ENCODE assay signal across 16 mouse cellular contexts in the genomic region with DNA sequence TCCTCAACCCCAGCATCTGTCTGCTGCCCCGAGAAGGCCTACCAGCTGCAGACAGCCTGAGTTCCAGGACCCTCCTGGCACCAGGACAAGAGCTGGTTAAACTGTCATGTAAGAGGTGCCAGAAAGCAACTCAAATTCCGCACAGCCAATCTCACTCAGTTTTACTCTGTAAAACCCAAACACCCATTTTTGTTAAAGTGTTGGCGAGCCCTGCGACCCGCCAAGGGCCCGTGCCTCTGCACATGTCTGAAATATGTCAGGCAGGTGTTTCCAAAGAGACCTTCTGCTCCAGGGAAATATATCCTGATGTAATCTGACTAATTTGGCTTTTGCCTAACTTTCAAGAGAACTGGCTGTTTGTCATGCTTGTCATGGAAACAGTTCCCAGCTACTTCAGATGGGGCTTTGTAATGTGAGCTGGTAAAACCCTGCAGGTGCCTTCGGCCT. TPM values are rescaled to one million over a fixed set of nuclear protein-coding genes. Genes with fewer than 3 reads are reported as not detected.
A peak's percentile ranks its signal among the peaks of the same experiment; 100 is the strongest.
DNase-seq lines count a peak whose midpoint lies in the region; ATAC-seq and TF ChIP-seq lines count a peak whose summit lies in the region.
"Had no signal": no experiment of that assay in that cellular context is flagged by ENCODE, and none has a peak within 500 bp of the region (broad histone marks: within the 10 kb centered on the region; RNA-seq: fewer than 3 reads in every experiment).

No protein-coding gene starts in this region.

- no peaks in the 10 kb centered on the region for H3K36me3 ChIP-seq in forebrain, embryonic 13.5 days (ENCODE audit: poor library complexity, severe bottlenecking)
- H3K36me3 ChIP-seq in forebrain, embryonic 11.5 days (ENCODE audit: control insufficient read depth, insufficient read depth, low read length) = no peaks in the 10 kb centered on the region
- no peaks in the 10 kb centered on the region for H3K36me3 ChIP-seq in midbrain, embryonic 16.5 days (ENCODE audit: control insufficient read depth, insufficient read depth, low read length)
- H3K36me3 ChIP-seq in midbrain, embryonic 10.5 days = no peaks in the 10 kb centered on the region
- H3K36me3 ChIP-seq in forebrain, postnatal 0 days (ENCODE audit: insufficient read depth) = no peaks in the 10 kb centered on the region
- no peaks in the 10 kb centered on the region for H3K36me3 ChIP-seq in limb, embryonic 14.5 days (ENCODE audit: control insufficient read depth, insufficient read depth, low read length)
- no peaks in the 10 kb centered on the region for H3K36me3 ChIP-seq in heart, adult 2 months (ENCODE audit: control insufficient read depth, insufficient read depth, low read length)
- no peaks in the 10 kb centered on the region for H3K36me3 ChIP-seq in intestine, embryonic 16.5 days (ENCODE audit: control insufficient read depth, insufficient read depth, low read length)
- H3K36me3 ChIP-seq: heart, embryonic 10.5 days; lung, embryonic 15.5 days had no signal

- WGBS in forebrain, embryonic 13.5 days = 66% methylated on average over 7 of the region's 7 CpGs
- WGBS in forebrain, embryonic 11.5 days = 73% methylated on average over 7 of the region's 7 CpGs
- 62% methylated on average over 7 of the region's 7 CpGs for WGBS in midbrain, embryonic 16.5 days
- WGBS in midbrain, embryonic 10.5 days = 79% methylated on average over 7 of the region's 7 CpGs
- 28% methylated on average over 7 of the region's 7 CpGs for WGBS in forebrain, postnatal 0 days
- 9% methylated on average over 7 of the region's 7 CpGs for WGBS in limb, embryonic 14.5 days
- WGBS in heart, adult 2 months = 79% methylated on average over 7 of the region's 7 CpGs
- WGBS in intestine, embryonic 16.5 days = 45% methylated on average over 7 of the region's 7 CpGs

- intact Hi-C loops in heart, adult 2 months (cut with DNase I) = no loop called here

- no peak overlapping the region for H3K4me2 ChIP-seq in forebrain, embryonic 13.5 days
- no peak overlapping the region for H3K4me2 ChIP-seq in forebrain, embryonic 11.5 days (ENCODE audit: low read depth, low read length, severe bottlenecking)
- no peak overlapping the region for H3K4me2 ChIP-seq in midbrain, embryonic 16.5 days (ENCODE audit: low read length)
- H3K4me2 ChIP-seq in forebrain, postnatal 0 days (ENCODE audit: low read depth) = no peak overlapping the region
- no peak overlapping the region for H3K4me2 ChIP-seq in limb, embryonic 14.5 days (replicated peaks; ENCODE audit: low read depth, low read length, severe bottlenecking)
- H3K4me2 ChIP-seq in intestine, embryonic 16.5 days (ENCODE audit: low read depth, low read length) = no peak overlapping the region
- H3K4me2 ChIP-seq: lung, embryonic 15.5 days had no signal

- TF ChIP-seq EP300 in heart, adult 2 months (IDR thresholded peaks at IDR 0.05; ENCODE audit: insufficient read depth, low read depth, low read length) = no peak

- no peak for TF ChIP-seq POLR2A in limb, embryonic 14.5 days (IDR thresholded peaks at IDR 0.05; ENCODE audit: borderline replicate concordance, extremely low read depth, insufficient read depth, insufficient read length)
- no peak for TF ChIP-seq POLR2A in heart, adult 2 months (IDR thresholded peaks at IDR 0.05; ENCODE audit: insufficient read depth, low read depth, low read length)

- DNase-seq in forebrain, embryonic 11.5 days (ENCODE audit: low spot score) = no peak
- DNase-seq in midbrain, embryonic 10.5 days (ENCODE audit: low spot score) = no peak
- peak; percentile 50 for DNase-seq in forebrain, postnatal 0 days
- DNase-seq in limb, embryonic 14.5 days (ENCODE audit: low spot score) = peak; percentile 61
- DNase-seq in heart, adult 2 months = no peak
- DNase-seq: adrenal gland, adult 2 months; cerebellum, adult 11-12 months; thymus, postnatal 4 days had no signal

- TF ChIP-seq CTCF in forebrain, postnatal 0 days (IDR thresholded peaks at IDR 0.05; ENCODE audit: low read depth) = no peak
- no peak for TF ChIP-seq CTCF in heart, adult 2 months (IDR thresholded peaks at IDR 0.05)

- H3K4me3 ChIP-seq in forebrain, embryonic 13.5 days = no peak overlapping the region
- no peak overlapping the region for H3K4me3 ChIP-seq in forebrain, embryonic 11.5 days (ENCODE audit: low read depth, low read length)
- H3K4me3 ChIP-seq in midbrain, embryonic 16.5 days (ENCODE audit: low read depth, low read length) = no peak overlapping the region
- no peak overlapping the region for H3K4me3 ChIP-seq in midbrain, embryonic 10.5 days
- no peak overlapping the region for H3K4me3 ChIP-seq in forebrain, postnatal 0 days (ENCODE audit: low read depth, low read length)
- no peak overlapping the region for H3K4me3 ChIP-seq in limb, embryonic 14.5 days (replicated peaks; ENCODE audit: low read length)
- H3K4me3 ChIP-seq in heart, adult 2 months = no peak overlapping the region
- H3K4me3 ChIP-seq in intestine, embryonic 16.5 days (ENCODE audit: low read length) = no peak overlapping the region
- H3K4me3 ChIP-seq: erythroblast, embryonic 14.5 days; heart, embryonic 10.5 days; lung, embryonic 15.5 days had no signal

- no peaks in the 10 kb centered on the region for H3K9me3 ChIP-seq in forebrain, embryonic 13.5 days (replicated peaks)
- no peaks in the 10 kb centered on the region for H3K9me3 ChIP-seq in forebrain, embryonic 11.5 days (ENCODE audit: control insufficient read depth, low read length)
- no peaks in the 10 kb centered on the region for H3K9me3 ChIP-seq in midbrain, embryonic 16.5 days (replicated peaks; ENCODE audit: control insufficient read depth, low read length, poor library complexity, severe bottlenecking)
- H3K9me3 ChIP-seq in midbrain, embryonic 10.5 days (replicated peaks) = no peaks in the 10 kb centered on the region
- no peaks in the 10 kb centered on the region for H3K9me3 ChIP-seq in forebrain, postnatal 0 days (ENCODE audit: low read length)
- no peaks in the 10 kb centered on the region for H3K9me3 ChIP-seq in limb, embryonic 14.5 days (ENCODE audit: control insufficient read depth, low read length)
- H3K9me3 ChIP-seq in intestine, embryonic 16.5 days (ENCODE audit: control insufficient read depth, low read length) = no peaks in the 10 kb centered on the region
- H3K9me3 ChIP-seq: heart, embryonic 10.5 days; lung, embryonic 15.5 days had no signal

- no peak overlapping the region for H3K9ac ChIP-seq in forebrain, embryonic 13.5 days
- H3K9ac ChIP-seq in forebrain, embryonic 11.5 days (ENCODE audit: low read length) = no peak overlapping the region
- H3K9ac ChIP-seq in midbrain, embryonic 16.5 days (ENCODE audit: low read depth, low read length) = no peak overlapping the region
- H3K9ac ChIP-seq in forebrain, postnatal 0 days = no peak overlapping the region
- H3K9ac ChIP-seq in limb, embryonic 14.5 days (ENCODE audit: low read depth, low read length, severe bottlenecking) = no peak overlapping the region
- H3K9ac ChIP-seq in heart, adult 2 months (ENCODE audit: low read depth, low read length) = no peak overlapping the region
- H3K9ac ChIP-seq in intestine, embryonic 16.5 days (ENCODE audit: low read depth, low read length) = no peak overlapping the region
- H3K9ac ChIP-seq: lung, embryonic 15.5 days had no signal

- H3K27me3 ChIP-seq in forebrain, embryonic 13.5 days = no peaks in the 10 kb centered on the region
- no peaks in the 10 kb centered on the region for H3K27me3 ChIP-seq in forebrain, embryonic 11.5 days (ENCODE audit: control insufficient read depth, insufficient read depth, low read length)
- H3K27me3 ChIP-seq in midbrain, embryonic 16.5 days (ENCODE audit: control insufficient read depth, insufficient read depth, low read depth, low read length) = no peaks in the 10 kb centered on the region
- H3K27me3 ChIP-seq in midbrain, embryonic 10.5 days (ENCODE audit: low read depth, poor library complexity, severe bottlenecking) = no peaks in the 10 kb centered on the region
- H3K27me3 ChIP-seq in forebrain, postnatal 0 days (ENCODE audit: insufficient read depth, low read length) = no peaks in the 10 kb centered on the region
- no peaks in the 10 kb centered on the region for H3K27me3 ChIP-seq in limb, embryonic 14.5 days (ENCODE audit: control insufficient read depth, insufficient read depth, low read length)
- H3K27me3 ChIP-seq in heart, adult 2 months (ENCODE audit: control insufficient read depth, insufficient read depth, low read length) = no peaks in the 10 kb centered on the region
- H3K27me3 ChIP-seq in intestine, embryonic 16.5 days (replicated peaks; ENCODE audit: control insufficient read depth, insufficient read depth, low read length) = no peaks in the 10 kb centered on the region
- H3K27me3 ChIP-seq: lung, embryonic 15.5 days had no signal

- H3K27ac ChIP-seq in forebrain, embryonic 13.5 days = no peak overlapping the region
- H3K27ac ChIP-seq in forebrain, embryonic 11.5 days (ENCODE audit: low read depth, low read length) = no peak overlapping the region
- H3K27ac ChIP-seq in midbrain, embryonic 16.5 days (ENCODE audit: low read length) = no peak overlapping the region
- H3K27ac ChIP-seq in midbrain, embryonic 10.5 days (replicated peaks) = no peak overlapping the region
- no peak overlapping the region for H3K27ac ChIP-seq in forebrain, postnatal 0 days (ENCODE audit: low read depth, low read length)
- no peak overlapping the region for H3K27ac ChIP-seq in limb, embryonic 14.5 days (replicated peaks; ENCODE audit: low read depth, low read length)
- H3K27ac ChIP-seq in heart, adult 2 months = no peak overlapping the region
- H3K27ac ChIP-seq in intestine, embryonic 16.5 days (ENCODE audit: low read length) = no peak overlapping the region
- H3K27ac ChIP-seq: heart, embryonic 10.5 days; lung, embryonic 15.5 days had no signal

- H3K4me1 ChIP-seq in forebrain, embryonic 13.5 days = peaks cover 11% of the 10 kb centered on the region
- H3K4me1 ChIP-seq in forebrain, embryonic 11.5 days (replicated peaks; ENCODE audit: control insufficient read depth, insufficient read depth, low read length) = no peaks in the 10 kb centered on the region
- no peaks in the 10 kb centered on the region for H3K4me1 ChIP-seq in midbrain, embryonic 16.5 days (ENCODE audit: control insufficient read depth, insufficient read depth, low read length)
- H3K4me1 ChIP-seq in midbrain, embryonic 10.5 days = 0 out of 2 replicates have a peak, but pooled peaks cover 4% of the 10 kb centered on the region
- H3K4me1 ChIP-seq in forebrain, postnatal 0 days (ENCODE audit: insufficient read depth) = no peaks in the 10 kb centered on the region
- H3K4me1 ChIP-seq in limb, embryonic 14.5 days (ENCODE audit: control insufficient read depth, insufficient read depth, low read length) = peaks cover 37% of the 10 kb centered on the region
- H3K4me1 ChIP-seq in heart, adult 2 months (ENCODE audit: control insufficient read depth, insufficient read depth, low read length) = no peaks in the 10 kb centered on the region
- H3K4me1 ChIP-seq in intestine, embryonic 16.5 days (ENCODE audit: control insufficient read depth, insufficient read depth, low read length) = no peaks in the 10 kb centered on the region
- H3K4me1 ChIP-seq: heart, embryonic 10.5 days had no signal

- no peaks in the 10 kb centered on the region for H3K79me2 ChIP-seq in heart, adult 2 months (replicated peaks; ENCODE audit: control insufficient read depth, insufficient read depth, low read length)

- ATAC-seq in forebrain, embryonic 13.5 days = peak; percentile 46; the same call in 1 of the 2 replicates
- no peak for ATAC-seq in forebrain, embryonic 11.5 days (replicated peaks; ENCODE audit: low FRiP score)
- ATAC-seq in midbrain, embryonic 16.5 days = peak; percentile 36; the same call in 1 of the 2 replicates
- ATAC-seq in forebrain, postnatal 0 days = peak; percentile 59
- ATAC-seq in limb, embryonic 14.5 days (ENCODE audit: low FRiP score, low read depth) = peak; percentile 70
- no peak for ATAC-seq in intestine, embryonic 16.5 days
- ATAC-seq: intestine, postnatal 0 days had no signal

RNA-seq across cellular contexts. Expression of gene Smim23, which starts 23.5 kb away (rescaled TPM):
- not detected in 2 replicates for polyA plus RNA-seq in forebrain, embryonic 13.5 days (2015; fragmentation: Nextera tagmentation; extraction: Ambion mirVana)
- polyA plus RNA-seq in forebrain, embryonic 11.5 days (2014; fragmentation: Nextera tagmentation; extraction: Ambion mirVana) = not detected in 2 replicates
- not detected in 2 replicates for polyA plus RNA-seq in midbrain, embryonic 16.5 days (2015; fragmentation: Nextera tagmentation; extraction: Ambion mirVana)
- polyA plus RNA-seq in midbrain, embryonic 10.5 days (2016; fragmentation: Nextera tagmentation; extraction: Ambion mirVana) = not detected in 2 replicates
- not detected in 2 replicates for total RNA-seq in forebrain, postnatal 0 days (2014; rRNA removed)
- polyA plus RNA-seq in forebrain, postnatal 0 days (2015; fragmentation: Nextera tagmentation; extraction: Ambion mirVana) = not detected in 2 replicates
- polyA plus RNA-seq in limb, embryonic 14.5 days (2012; rRNA removed) = not detected in 2 replicates
- polyA plus RNA-seq in limb, embryonic 14.5 days (2014; fragmentation: Nextera tagmentation; extraction: Ambion mirVana) = not detected in 2 replicates
- not detected for total RNA-seq in heart, adult 2 months (2021)
- not detected in 2 replicates for polyA plus RNA-seq in heart, adult 2 months (2012; rRNA removed)
- not detected in 2 replicates for polyA plus RNA-seq in intestine, embryonic 16.5 days (2015; fragmentation: Nextera tagmentation; extraction: Ambion mirVana)
- total RNA-seq: adrenal gland, adult 2 months; left cerebral cortex, adult 8-10 months had no signal
- polyA plus RNA-seq: adrenal gland, adult 2 months; erythroblast, embryonic 14.5 days; heart, embryonic 10.5 days; intestine, postnatal 0 days; lung, embryonic 15.5 days had no signal

Comparison
In these comparisons a context has a peak if more than half of its experiments do, and no peak if none do; other contexts are left out.
1. ATAC-seq: peak in forebrain, embryonic 13.5 days (single experiment), midbrain, embryonic 16.5 days (single experiment), forebrain, postnatal 0 days (single experiment) and limb, embryonic 14.5 days (single experiment); none in forebrain, embryonic 11.5 days (single experiment) and intestine, embryonic 16.5 days (single experiment).
2. DNase-seq: peak in forebrain, postnatal 0 days (single experiment) and limb, embryonic 14.5 days (single experiment); none in forebrain, embryonic 11.5 days (single experiment), midbrain, embryonic 10.5 days (single experiment) and heart, adult 2 months (0 of 2).